Mouse (Mus musculus): ENCODE measurements around the gene Shc4.
A peak's percentile ranks its signal among the peaks of the same experiment; 100 is the strongest.

- TF ChIP-seq CTCF (conservative IDR thresholded peaks at IDR 0.05 in 1 of 2, IDR thresholded peaks at IDR 0.05 in 1 of 2; ENCODE audit: low read depth in 2 of 2, low read length in 2 of 2) (peak in 1 of 2 experiments; percentile 61; a peak in 2 of 4 replicates), MXI1 (IDR thresholded peaks at IDR 0.05; ENCODE audit: low read depth, low read length) (no peak), MAX (IDR thresholded peaks at IDR 0.05; ENCODE audit: low read length) (no peak), IRF4 (IDR thresholded peaks at IDR 0.05; ENCODE audit: low read depth, low read length) (no peak), SMC3 (IDR thresholded peaks at IDR 0.05; ENCODE audit: low read depth, low read length) (peak; percentile 56), TCF12 (IDR thresholded peaks at IDR 0.05; ENCODE audit: low read depth, low read length) (no peak), POLR2A (IDR thresholded peaks at IDR 0.05; ENCODE audit: low read depth, low read length) (no peak)
These were observed 41.1 kb upstream of the Shc4 start for GRCm38 (mm10) chr2:125765029-125765428.

All from CH12.LX (cell line).